Mouse (Mus musculus) midbrain, embryonic 15.5 days (tissue): ENCODE results near the gene Cmah. TPM values are rescaled to one million over a fixed set of nuclear protein-coding genes. Genes with fewer than 3 reads are reported as not detected.
A peak's percentile ranks its signal among the peaks of the same experiment; 100 is the strongest.

Source experiments
- ATAC-seq: fragments of 200-750 bp; cut with Nextera tagmentation; replicated peaks from 2 replicates; pipeline ENCODE4 v1.8.0; 2017; ENCODE audit warnings: moderate TSS enrichment
- H3K27ac ChIP-seq: fragments of 300-500 bp; sonication (generic); 2 replicates; pipeline ENCODE4 v1.5.1; 2015; ENCODE audit warnings: mild to moderate bottlenecking, inconsistent platforms
- H3K27me3 ChIP-seq: fragments of 300-500 bp; sonication (generic); replicated peaks from 2 replicates; pipeline ENCODE4 v1.6.1; 2015; ENCODE audit warnings: inconsistent platforms
- H3K36me3 ChIP-seq: fragments of 300-500 bp; sonication (generic); replicated peaks from 2 replicates; pipeline ENCODE4 v1.6.1; 2015; ENCODE audit warnings: inconsistent platforms
- H3K4me1 ChIP-seq: fragments of 300-500 bp; sonication (generic); 2 replicates; pipeline ENCODE4 v1.6.1; 2015; ENCODE audit warnings: inconsistent platforms
- H3K4me2 ChIP-seq: fragments of 300-500 bp; sonication (generic); 2 replicates; pipeline ENCODE4 v1.6.1; 2015; ENCODE audit warnings: inconsistent platforms, mild to moderate bottlenecking, moderate library complexity
- H3K4me3 ChIP-seq: fragments of 300-500 bp; sonication (generic); 2 replicates; pipeline ENCODE4 v1.5.1; 2015; ENCODE audit warnings: mild to moderate bottlenecking, inconsistent platforms
- H3K9ac ChIP-seq: fragments of 300-500 bp; sonication (generic); 2 replicates; pipeline ENCODE4 v1.6.1; 2015; ENCODE audit warnings: mild to moderate bottlenecking, inconsistent platforms
- H3K9me3 ChIP-seq: fragments of 300-500 bp; sonication (generic); 2 replicates; pipeline ENCODE4 v1.6.1; 2016; ENCODE audit warnings: inconsistent platforms
- WGBS: fragments of 180-500 bp; shearing (Covaris S2); methylation state at CpG from one replicate; pipeline ENCODE4 v1.1.7; 2015; ENCODE audit warnings: mixed read lengths; 5-methylcytosine and 5-hydroxymethylcytosine counted together
- polyA plus RNA-seq: library from polyadenylated mRNA; unstranded; fragments of >200 nt; fragmentation: Nextera tagmentation; extraction: Ambion mirVana; gene quantifications from 2 replicates; pipeline ENCODE4 v1.2.1, GENCODE M21; 2015

Gene Cmah
- polyA plus RNA-seq, 1 experiment from 2014 or later, result 0.18 TPM

- H3K27ac ChIP-seq, result no peak overlapping the region
- H3K36me3 ChIP-seq, result no peaks in the 10 kb centered on the region
- no peak for ATAC-seq
- H3K4me1 ChIP-seq, result no peaks in the 10 kb centered on the region
- H3K4me3 ChIP-seq, result no peak overlapping the region
- 91% methylated on average over 3 of the region's 3 CpGs for WGBS
- no peaks in the 10 kb centered on the region for H3K9me3 ChIP-seq
- no peak overlapping the region for H3K9ac ChIP-seq
- H3K27me3 ChIP-seq, result no peaks in the 10 kb centered on the region
- H3K4me2 ChIP-seq, result no peak overlapping the region
These were observed 186.5 kb downstream of the Cmah start for GRCm38 (mm10) chr13:24513717-24514116.

- Histone ChIP-seq H3K27ac (no peak overlapping the region), H3K27me3 (no peaks in the 10 kb centered on the region), H3K4me3 (no peak overlapping the region), H3K9ac (no peak overlapping the region), H3K4me2 (no peak overlapping the region), H3K4me1 (no peaks in the 10 kb centered on the region), H3K9me3 (no peaks in the 10 kb centered on the region), H3K36me3 (no peaks in the 10 kb centered on the region)
- WGBS, result 43% methylated on average over 6 of the region's 6 CpGs
- no peak for ATAC-seq
These were observed 188.0 kb downstream of the Cmah start for GRCm38 (mm10) chr13:24515101-24515675.

- Histone ChIP-seq H3K27me3 (no peaks in the 10 kb centered on the region), H3K9ac (no peak overlapping the region), H3K27ac (no peak overlapping the region), H3K4me3 (no peak overlapping the region), H3K9me3 (no peaks in the 10 kb centered on the region), H3K4me1 (peaks cover 21% of the 10 kb centered on the region), H3K4me2 (no peak overlapping the region), H3K36me3 (no peaks in the 10 kb centered on the region)
- 57% methylated on average over 2 of the region's 2 CpGs for WGBS
- ATAC-seq, result no peak
These were observed 190.6 kb downstream of the Cmah start for GRCm38 (mm10) chr13:24517757-24518156.

- 44% methylated on average over 6 of the region's 6 CpGs for WGBS
- Histone ChIP-seq H3K4me1 (peaks cover 21% of the 10 kb centered on the region), H3K9me3 (no peaks in the 10 kb centered on the region), H3K4me3 (no peak overlapping the region), H3K4me2 (no peak overlapping the region), H3K27me3 (no peaks in the 10 kb centered on the region), H3K36me3 (no peaks in the 10 kb centered on the region), H3K9ac (no peak overlapping the region), H3K27ac (no peak overlapping the region)
- no peak for ATAC-seq
These were observed 191.7 kb downstream of the Cmah start for GRCm38 (mm10) chr13:24518887-24519286.

- no peaks in the 10 kb centered on the region for H3K9me3 ChIP-seq
- 83% methylated on average over 14 of the region's 14 CpGs for WGBS
- ATAC-seq, result no peak
- no peak overlapping the region for H3K4me2 ChIP-seq
- no peaks in the 10 kb centered on the region for H3K36me3 ChIP-seq
- H3K9ac ChIP-seq, result no peak overlapping the region
- no peaks in the 10 kb centered on the region for H3K27me3 ChIP-seq
- H3K4me3 ChIP-seq, result no peak overlapping the region
- no peak overlapping the region for H3K27ac ChIP-seq
- peaks cover 21% of the 10 kb centered on the region for H3K4me1 ChIP-seq
These were observed 192.9 kb downstream of the Cmah start for GRCm38 (mm10) chr13:24519976-24520647.

- no peaks in the 10 kb centered on the region for H3K27me3 ChIP-seq
- H3K4me2 ChIP-seq, result no peak overlapping the region
- H3K36me3 ChIP-seq, result no peaks in the 10 kb centered on the region
- H3K9ac ChIP-seq, result no peak overlapping the region
- H3K27ac ChIP-seq, result peak overlapping the region; percentile 54; the same call in 1 of the 2 replicates
- ATAC-seq, result peak; percentile 4; the same call in 1 of the 2 replicates
- H3K4me1 ChIP-seq, result peaks cover 21% of the 10 kb centered on the region
- no peak overlapping the region for H3K4me3 ChIP-seq
- 81% methylated on average over 10 of the region's 10 CpGs for WGBS
- no peaks in the 10 kb centered on the region for H3K9me3 ChIP-seq
These were observed 193.6 kb downstream of the Cmah start for GRCm38 (mm10) chr13:24520796-24521195.

- Histone ChIP-seq H3K9ac (no peak overlapping the region), H3K27ac (peak overlapping the region; percentile 54), H3K9me3 (no peaks in the 10 kb centered on the region), H3K4me3 (peak overlapping the region; percentile 7; the same call in 1 of the 2 replicates), H3K36me3 (no peaks in the 10 kb centered on the region), H3K27me3 (no peaks in the 10 kb centered on the region), H3K4me1 (peaks cover 21% of the 10 kb centered on the region), H3K4me2 (peak overlapping the region; percentile 44)
- ATAC-seq, result peak; percentile 88
- WGBS, result 13% methylated on average over 18 of the region's 18 CpGs
These were observed 194.5 kb downstream of the Cmah start for GRCm38 (mm10) chr13:24521446-24522342.

GRCm38 (mm10) chr13:24522343-24522837 lies 195.2 kb downstream of the Cmah start:
- WGBS, result 79% methylated on average over 7 of the region's 7 CpGs
- no peak for ATAC-seq
- H3K27ac ChIP-seq, result no peak overlapping the region

GRCm38 (mm10) chr13:24523587-24524221 lies 196.5 kb downstream of the Cmah start:
- Histone ChIP-seq H3K4me1 (peaks cover 21% of the 10 kb centered on the region), H3K9ac (no peak overlapping the region), H3K27me3 (no peaks in the 10 kb centered on the region), H3K4me3 (no peak overlapping the region), H3K27ac (no peak overlapping the region), H3K36me3 (no peaks in the 10 kb centered on the region), H3K9me3 (no peaks in the 10 kb centered on the region), H3K4me2 (no peak overlapping the region)
- WGBS, result 79% methylated on average over 4 of the region's 4 CpGs
- ATAC-seq, result no peak

More at GRCm38 (mm10) chr13:24522343-24522837, 195.2 kb downstream of the Cmah start:
- Histone ChIP-seq H3K36me3 (no peaks in the 10 kb centered on the region), H3K4me1 (peaks cover 21% of the 10 kb centered on the region), H3K9ac (no peak overlapping the region), H3K9me3 (no peaks in the 10 kb centered on the region), H3K4me3 (no peak overlapping the region), H3K27me3 (no peaks in the 10 kb centered on the region), H3K4me2 (no peak overlapping the region)

GRCm38 (mm10) chr13:24524468-24524867 lies 197.3 kb downstream of the Cmah start:
- H3K9me3 ChIP-seq, result no peaks in the 10 kb centered on the region
- WGBS, result 74% methylated on average over 1 of the region's 1 CpGs
- H3K4me1 ChIP-seq, result peaks cover 21% of the 10 kb centered on the region
- H3K27me3 ChIP-seq, result no peaks in the 10 kb centered on the region
- no peak overlapping the region for H3K27ac ChIP-seq
- H3K4me2 ChIP-seq, result no peak overlapping the region
- no peaks in the 10 kb centered on the region for H3K36me3 ChIP-seq
- H3K9ac ChIP-seq, result no peak overlapping the region
- ATAC-seq, result no peak
- no peak overlapping the region for H3K4me3 ChIP-seq

GRCm38 (mm10) chr13:24525551-24525950 lies 198.3 kb downstream of the Cmah start:
- H3K27me3 ChIP-seq, result no peaks in the 10 kb centered on the region
- no peak overlapping the region for H3K27ac ChIP-seq
- H3K4me3 ChIP-seq, result no peak overlapping the region
- no peak for ATAC-seq
- no peak overlapping the region for H3K9ac ChIP-seq
- peaks cover 21% of the 10 kb centered on the region for H3K4me1 ChIP-seq
- WGBS, result 73% methylated on average over 3 of the region's 3 CpGs
- no peaks in the 10 kb centered on the region for H3K9me3 ChIP-seq
- H3K36me3 ChIP-seq, result no peaks in the 10 kb centered on the region
- no peak overlapping the region for H3K4me2 ChIP-seq

- ATAC-seq, result no peak
- 56% methylated on average over 2 of the region's 2 CpGs for WGBS
- no peaks in the 10 kb centered on the region for H3K36me3 ChIP-seq
- H3K9me3 ChIP-seq, result no peaks in the 10 kb centered on the region
- no peak overlapping the region for H3K4me2 ChIP-seq
- peaks cover 8% of the 10 kb centered on the region for H3K4me1 ChIP-seq
- H3K27me3 ChIP-seq, result no peaks in the 10 kb centered on the region
- H3K4me3 ChIP-seq, result no peak overlapping the region
- H3K27ac ChIP-seq, result no peak overlapping the region
- H3K9ac ChIP-seq, result no peak overlapping the region; the same call in 1 of the 2 replicates
These were observed 199.7 kb downstream of the Cmah start for GRCm38 (mm10) chr13:24526916-24527315.
